Mouse (Mus musculus): ENCODE measurements around the gene Id3.

DNA sequence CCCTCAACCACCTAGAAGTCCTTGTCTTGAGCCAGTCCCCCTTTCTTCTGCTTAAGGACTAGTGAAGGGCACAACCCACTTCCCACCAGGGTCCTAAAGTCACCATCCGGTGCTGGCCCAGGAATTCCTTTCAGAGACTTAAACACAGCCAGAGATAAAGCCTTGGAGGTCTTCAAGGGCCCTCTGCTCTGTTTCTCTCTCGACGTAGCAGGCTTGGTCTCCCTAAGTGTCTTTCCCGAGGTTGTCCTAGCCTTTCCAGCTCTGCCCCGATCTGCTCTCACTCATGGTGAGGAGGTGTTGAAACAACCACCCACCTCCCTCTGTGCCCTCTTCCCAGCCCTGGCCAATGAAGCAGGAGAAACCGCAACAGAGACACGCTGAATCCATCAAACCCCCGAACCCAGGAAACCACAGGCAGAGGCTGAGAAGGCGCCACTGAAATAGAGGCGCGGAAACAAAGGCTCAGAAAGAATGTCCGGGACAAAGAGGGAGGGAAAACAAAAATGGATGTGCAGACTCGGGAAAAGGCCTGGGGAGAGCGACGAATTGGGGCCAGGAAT is 8.8 kb upstream of the Id3 start:
- TF ChIP-seq CTCF (IDR thresholded peaks at IDR 0.05; ENCODE audit: low read depth) (no peak), EP300 (optimal IDR thresholded peaks at IDR 0.05) (no peak)

All from stomach, postnatal 0 days (tissue).